Mouse (Mus musculus) heart, adult 9 months (tissue): Measurements from ENCODE around the gene Kmt2e.
"Not testable (repeated sequence)": the region's sequence is repeated elsewhere in the genome, so short reads cannot be mapped to it uniquely, and the experiment has no call there.

ENCODE experiments used
- DNase-seq, 2 experiments: peaks; one replicate each; pipeline ENCODE4 v3.0.0; 2022; ENCODE audit warnings: low spot score in 2 of 2

Gene Kmt2e

DNA sequence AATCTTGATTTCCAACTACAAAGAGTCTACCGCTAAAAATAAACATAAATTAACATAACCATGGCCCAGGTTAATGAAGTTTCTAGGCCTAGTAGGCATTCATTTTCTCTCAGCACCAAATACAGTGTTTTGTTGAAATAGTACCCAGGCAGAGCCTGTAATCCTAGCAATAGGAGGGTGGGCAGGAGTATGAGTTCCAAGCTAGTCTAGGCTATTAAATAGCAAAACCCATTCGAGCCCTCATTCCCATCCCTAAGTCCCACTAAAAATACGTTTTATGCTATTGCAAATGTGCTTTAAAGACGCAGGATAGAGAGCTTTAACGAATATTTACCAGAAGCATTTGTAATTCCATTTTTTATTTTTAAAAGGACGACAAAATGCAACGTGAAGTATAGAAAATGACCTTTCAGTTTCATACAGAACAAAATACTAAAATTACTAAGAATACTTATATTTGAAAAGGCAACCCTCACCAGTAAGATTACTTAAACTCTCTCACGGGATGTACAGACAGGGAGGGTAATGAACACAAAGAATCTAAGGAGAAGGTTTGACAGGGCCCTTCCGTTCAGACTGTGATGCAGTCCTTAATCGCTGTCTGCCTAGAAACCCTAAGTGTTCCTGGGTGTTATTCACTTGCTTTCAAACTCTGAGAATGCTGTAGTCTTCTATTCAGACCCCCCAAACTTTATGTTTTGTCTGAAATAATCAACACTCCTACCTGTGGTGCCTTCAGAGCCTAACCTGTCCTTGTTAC, 2.1 kb upstream of the Kmt2e start:
- no peak for DNase-seq

DNA sequence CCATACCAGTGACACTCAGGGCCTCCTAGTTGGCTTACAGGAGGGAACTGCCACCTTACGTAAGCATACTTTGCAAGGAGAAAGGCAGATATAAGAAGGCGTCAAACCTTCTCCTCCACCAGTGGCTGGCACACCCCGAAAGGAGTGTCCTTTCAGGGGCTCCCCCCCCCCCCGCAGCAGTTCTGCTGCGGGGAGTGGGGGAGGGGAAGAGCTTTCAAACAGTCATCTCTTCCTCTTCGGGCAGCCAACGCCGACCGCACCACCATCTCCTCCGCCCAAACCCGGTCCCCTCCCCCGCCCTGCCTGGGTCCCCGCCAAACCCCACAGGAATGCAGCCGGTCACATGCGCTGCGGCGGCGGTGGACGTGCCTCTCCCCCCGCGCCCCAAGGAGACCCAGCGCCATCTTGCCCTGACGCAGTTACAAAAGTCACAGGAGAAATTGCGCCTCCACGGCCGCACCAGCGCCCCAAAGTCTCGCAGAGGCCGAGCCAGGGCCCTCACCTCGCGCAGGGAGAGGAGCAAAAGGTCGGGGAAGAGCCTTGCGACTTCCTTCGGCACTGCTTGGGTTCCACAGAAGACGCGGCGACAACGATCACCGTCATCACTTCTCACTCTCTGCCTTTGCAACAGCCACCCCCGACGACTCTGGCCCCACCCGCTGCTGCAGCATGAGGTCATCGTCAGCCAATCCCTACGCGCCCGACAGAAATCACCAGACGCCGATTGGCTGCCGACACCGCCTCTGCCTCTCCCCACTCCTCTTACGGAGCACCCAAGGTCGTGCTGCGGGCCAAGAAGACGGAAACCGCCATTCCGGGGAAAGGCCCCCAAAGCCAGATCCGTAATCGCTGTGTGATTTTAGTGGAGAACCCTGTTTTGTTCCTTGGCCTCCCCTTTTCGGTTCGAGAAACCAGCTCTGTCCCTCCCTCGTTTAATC, 1.3 kb upstream of the Kmt2e start:
- DNase-seq, result peak; percentile 99

DNA sequence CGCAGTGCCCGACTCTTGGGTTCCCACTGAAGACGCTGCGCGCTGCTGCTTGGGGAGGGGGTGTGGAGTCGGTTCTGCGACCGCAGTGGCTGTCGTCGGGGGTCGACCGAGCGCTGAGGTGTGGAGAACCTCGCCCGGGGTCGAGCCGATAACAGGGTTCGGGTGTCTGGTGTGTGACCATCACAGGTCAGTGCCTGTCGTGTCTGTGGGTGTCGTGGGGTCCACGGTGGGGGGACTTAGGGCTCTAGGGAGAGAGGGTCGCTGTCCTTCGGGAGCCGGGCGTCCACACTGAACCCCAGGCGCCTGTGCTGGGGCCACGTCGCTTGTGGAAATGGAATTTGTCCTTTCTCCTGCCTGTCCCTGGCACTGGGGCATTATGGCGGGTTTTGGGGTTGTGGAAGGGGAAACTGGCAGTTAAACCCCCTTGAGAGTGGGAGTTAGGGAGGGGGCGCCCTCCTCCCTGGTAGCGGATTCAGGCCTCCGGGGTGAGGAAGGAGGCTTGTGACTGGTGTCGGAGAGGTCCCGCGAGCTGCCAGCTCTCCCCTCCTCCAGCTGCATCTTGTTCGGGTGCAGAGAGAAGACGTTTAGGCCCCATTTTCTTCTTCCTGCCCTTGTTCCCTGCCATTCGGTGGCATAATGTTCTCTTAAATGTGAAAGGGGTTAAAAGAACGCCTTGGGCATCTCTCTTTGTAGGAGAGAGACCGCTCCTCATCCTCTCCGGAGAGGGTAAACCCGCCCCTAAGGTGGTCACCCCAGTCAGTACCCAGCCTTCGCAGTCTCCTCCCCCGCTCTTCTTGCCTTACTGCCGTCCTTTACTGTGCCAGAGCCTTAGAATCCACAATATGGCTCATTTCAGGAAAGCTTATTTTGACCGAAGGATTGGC, 599 bp downstream of the Kmt2e start:
- peak; percentile 76 to 81 for DNase-seq

DNA sequence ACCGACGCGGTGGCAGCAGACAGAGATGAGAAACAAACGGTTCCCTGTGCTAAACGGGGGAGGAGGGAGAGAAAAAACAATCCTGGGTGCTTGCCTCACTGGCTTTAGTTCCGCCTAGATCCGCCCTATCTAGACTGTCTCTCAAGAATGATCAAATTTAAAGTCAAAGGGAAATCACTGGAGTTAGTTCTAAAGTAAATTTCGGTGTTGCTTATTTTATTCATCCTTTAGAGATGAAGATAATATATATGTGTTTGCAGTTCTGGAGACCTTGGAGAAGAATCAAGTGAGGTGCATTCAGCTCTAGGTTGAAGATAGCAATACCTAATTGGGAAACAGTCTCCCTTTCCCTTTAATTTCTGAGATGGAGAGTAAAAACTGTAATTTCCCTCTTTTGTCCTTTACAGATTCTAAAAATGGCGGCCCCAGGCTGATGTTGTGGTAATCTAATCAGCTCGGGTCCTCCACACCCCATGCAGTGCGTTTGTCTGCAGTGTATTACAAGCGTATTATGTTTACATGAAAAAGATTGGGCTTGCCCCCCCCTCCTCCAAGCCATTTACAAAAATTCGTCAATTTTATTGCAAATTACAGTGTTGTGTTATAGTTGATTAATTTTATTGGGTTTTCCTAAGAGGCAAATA, 1.4 kb downstream of the Kmt2e start:
- no peak for DNase-seq

DNA sequence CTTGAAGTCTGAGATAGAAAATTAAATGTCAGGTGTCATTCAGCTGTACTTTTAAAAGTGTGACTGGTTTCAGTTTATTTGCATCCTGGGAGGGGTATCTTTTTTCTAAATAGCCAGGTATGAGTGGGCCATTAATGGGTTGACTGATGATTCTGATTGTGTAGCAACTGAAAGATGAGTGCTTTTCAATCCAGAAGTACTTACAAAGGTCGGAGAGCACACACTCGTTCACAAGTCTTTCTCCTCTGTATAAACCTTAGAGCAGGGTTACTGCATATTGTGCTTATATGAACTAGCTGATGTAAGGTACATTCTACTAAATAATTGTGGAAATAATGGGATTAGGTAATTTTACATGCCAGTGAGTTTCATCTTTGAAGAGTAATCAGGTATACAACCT, 2.5 kb downstream of the Kmt2e start:
- no peak for DNase-seq

DNA sequence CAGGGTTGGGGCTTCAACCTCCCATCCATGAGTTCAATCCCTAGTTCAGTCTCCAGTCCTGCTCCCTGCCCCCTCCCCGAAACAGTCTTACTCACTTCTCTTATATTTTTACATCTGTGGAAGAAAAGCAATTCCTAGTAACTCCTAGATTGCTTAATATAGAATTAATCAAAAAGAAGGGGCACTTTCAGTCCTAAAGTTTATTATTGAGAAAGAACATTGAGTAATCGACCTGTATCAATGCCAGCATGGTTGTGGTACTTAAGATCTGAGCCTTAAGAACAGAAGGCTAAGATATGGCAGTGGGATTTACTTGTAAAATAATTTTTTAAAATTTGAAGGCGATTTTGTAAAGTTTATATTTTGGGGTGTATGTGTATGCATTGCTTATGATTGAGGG, 5.6 kb downstream of the Kmt2e start:
- no peak for DNase-seq

DNA sequence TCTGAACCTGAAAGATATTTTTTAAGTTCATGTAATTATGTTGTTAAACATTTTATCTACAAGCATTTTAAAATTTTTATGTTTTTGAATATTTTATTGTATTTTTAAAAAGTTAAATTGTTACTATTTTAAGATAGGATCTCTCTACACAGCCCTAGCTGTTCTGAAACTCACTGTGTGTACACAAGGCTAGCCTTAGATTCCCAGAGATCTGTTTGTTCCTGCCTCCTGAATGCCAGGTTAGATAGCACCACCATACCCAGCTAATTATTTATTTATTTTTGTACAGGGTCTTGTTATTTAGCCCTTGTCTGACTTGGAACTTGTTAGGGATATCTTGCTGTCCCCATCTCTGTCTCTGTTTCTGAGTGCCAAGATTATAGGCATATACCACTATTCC, 6.3 kb downstream of the Kmt2e start:
- no peak for DNase-seq

DNA sequence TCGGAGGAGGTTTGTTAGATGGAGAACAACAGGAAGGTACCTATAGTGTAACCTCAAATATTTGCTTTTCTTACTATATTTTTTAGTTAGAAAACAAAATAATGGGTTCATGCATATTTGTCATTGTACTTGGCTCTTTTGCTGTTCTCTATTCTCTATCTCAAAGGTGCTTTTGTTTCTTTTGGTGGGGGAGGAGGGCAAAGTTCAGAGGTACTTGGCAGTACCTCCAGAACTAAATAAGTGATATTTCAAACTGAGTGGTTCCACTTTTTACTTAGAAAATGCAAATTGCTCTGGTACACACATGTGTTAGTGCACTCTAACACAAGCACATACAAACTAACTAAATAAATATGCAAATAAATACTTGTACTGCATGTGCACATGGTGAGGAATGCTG, 7.7 kb downstream of the Kmt2e start:
- no peak for DNase-seq

DNA sequence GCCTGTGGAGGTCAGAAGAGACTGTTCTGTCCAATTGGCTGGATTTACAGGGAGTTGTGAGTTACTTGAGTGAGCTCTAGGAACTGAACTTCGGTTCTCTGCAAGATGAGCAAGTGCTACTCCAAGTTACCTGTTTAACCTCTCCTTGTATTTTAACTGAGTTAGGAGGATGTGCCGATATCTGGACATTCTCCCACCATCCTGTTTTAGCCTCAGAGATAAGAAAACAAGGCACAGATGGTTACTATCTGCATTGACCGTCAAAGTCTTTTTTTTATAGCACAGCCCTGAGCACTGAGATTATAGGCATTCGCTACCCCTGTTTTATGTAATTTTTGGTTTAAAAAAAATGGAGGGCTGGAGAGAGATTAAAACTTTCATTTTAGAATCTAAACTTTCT, 10.2 kb downstream of the Kmt2e start:
- no peak for DNase-seq

DNA sequence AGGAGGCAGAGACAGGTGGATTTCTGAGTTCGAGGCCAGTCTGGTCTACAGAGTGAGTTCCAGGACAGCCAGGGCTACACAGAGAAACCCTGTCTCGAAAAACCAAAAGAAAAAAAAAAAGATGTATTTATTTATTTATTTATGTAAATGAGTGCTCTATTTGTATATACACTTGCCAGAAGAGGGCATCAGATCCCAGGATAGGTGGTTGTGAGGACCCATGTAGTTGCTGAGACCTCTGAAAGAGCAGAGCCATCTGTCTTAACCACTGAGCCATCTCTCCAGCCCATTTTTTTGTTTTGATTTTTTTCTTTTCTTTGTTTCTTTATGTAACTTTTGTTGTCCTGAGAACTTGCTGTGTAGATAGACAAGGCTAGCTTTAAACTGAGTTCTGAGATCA, 19.3 kb downstream of the Kmt2e start:
- not testable (repeated sequence) for DNase-seq

DNA sequence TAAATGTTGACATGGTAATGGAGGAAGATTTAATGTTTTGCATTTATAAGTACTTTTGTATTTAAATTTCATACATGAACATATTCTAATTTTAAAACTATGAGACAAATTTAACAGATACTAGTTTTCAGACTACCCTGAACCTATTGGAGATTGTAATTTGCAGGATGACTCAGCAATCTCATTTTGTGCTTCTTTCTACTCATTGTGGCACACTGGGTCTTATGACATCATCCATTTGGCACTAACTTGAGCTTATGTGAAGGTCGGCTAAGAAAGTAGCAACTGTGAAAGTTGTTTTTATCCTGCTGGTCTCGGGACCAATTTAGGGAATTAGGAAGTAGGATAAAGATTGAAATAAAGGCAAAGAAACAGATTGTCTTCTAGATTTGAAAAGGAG, 27.4 kb downstream of the Kmt2e start:
- peak; percentile 24 to 35 for DNase-seq

DNA sequence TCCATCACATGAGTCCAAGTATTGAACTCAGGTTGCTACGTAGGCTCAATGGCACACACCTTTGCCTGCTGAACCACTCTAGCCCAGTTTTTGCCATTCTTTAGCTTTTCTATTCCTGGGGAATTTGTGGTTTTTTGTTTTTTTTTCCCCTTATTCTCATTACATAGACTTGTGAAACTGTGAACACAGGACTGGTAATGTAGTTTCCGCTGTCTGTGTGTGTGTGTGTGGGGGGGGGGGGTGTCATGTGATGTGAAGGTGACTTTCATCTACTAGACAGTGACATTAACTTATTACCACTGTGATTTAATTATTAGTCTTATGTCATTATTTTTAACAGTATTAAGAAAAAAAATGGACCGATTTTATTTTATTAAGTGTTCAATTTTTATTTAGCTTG, 30.0 kb downstream of the Kmt2e start:
- DNase-seq, result no peak

DNA sequence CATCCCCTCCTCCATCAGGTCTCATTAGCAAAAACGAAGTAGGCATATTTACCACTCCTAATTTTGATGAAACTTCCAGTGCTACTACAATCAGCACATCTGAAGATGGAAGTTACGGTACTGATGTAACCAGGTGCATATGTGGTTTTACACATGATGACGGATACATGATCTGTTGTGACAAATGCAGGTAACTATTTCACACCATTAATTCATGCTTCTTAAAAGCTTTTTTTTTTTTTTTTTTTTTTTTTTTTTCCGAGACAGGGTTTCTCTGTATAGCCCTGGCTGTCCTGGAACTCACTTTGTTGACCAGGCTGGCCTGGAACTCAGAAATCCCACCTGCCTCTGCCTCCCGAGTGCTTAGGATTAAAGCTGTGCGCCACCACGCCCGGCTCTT, 30.5 kb downstream of the Kmt2e start:
- DNase-seq, result no peak

DNA sequence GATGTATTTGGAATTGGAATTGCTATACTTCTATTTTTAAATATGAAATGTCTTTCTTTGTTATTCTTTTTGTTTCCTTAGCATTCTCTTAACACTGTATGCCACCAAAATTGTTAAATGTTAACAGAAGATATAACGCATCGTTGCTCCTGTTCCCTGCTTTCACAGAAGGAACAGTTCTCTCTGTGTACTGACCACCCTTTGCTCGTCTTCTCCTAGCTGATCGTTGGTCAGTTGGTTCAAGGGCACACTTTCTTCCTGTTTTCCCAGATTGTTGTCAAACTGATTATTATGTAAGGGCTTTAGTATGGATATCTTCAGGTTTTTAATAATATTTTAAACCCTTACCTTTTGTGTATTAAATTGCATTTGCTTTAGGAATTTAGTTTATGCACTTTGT, 32.3 kb downstream of the Kmt2e start:
- DNase-seq, result no peak

DNA sequence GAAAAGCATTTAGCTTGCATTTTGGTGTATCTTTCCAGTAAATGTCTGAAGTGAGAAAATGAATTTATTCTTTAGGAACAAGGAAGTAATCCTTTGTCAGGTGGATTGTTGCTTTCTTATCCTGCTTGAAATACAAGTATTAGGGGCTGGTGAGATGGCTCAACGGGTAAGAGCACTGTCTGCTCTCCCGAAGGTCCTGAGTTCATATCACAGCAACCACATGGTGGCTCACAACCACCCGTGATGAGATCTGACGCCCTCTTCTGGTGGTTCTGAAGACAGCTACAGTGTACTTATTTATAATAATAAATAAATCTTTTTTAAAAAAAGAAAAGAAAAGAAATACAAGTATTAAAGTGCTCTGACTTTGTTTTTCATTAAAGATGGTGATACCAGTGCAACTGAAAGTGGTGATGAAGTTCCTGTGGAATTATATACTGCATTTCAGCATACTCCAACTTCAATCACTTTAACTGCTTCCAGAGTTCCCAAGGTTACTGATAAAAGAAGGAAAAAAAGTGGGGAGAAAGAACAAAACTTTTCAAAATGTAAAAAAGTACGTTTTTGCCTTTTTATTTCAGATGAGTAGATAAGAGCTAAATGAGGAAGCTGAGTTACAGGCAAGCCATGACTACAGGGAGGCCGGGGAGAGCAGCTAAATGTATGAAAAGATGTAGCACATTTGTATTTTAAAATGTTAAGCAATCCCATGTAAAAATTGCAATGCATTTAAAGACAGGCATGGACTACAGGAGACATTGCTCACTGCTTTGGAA, 39.0 kb downstream of the Kmt2e start:
- no peak for DNase-seq

DNA sequence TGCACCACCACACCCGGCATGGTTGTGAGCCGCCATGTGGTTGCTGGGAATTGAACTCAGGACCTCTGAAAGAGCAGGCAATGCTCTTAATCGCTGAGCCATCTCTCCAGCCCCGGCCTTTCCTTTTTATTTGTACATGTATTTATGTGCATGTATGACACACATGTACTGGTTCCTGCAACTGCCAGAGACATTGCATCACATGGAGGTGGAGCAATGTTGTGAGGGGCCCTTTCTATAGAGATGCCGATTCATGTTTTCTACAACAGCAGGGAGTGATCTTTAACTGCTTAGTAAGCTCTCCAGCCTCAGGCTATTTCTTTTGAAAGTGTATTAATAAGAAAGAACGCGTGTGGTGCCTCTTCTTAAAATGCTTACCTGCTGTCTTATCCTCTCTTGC, 49.6 kb downstream of the Kmt2e start:
- no peak for DNase-seq

DNA sequence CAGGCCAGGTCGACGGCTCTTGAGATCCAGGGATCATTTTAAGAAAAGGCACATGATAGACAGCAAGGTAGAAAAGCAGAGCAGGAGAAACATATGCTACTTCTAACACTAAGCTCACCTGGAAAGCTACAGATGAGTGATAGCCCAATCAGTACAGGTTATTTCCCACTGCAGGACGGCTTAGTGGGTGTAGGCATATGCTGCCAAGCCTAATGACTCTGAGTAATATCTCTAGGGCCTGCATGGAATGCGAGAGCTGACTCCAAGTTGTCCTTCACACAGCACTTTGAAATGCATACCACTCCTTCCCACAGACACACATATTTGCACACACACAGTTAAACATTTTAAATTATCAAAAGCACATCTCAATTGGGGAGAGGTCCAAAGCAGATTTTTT, 55.0 kb downstream of the Kmt2e start:
- no peak for DNase-seq

DNA sequence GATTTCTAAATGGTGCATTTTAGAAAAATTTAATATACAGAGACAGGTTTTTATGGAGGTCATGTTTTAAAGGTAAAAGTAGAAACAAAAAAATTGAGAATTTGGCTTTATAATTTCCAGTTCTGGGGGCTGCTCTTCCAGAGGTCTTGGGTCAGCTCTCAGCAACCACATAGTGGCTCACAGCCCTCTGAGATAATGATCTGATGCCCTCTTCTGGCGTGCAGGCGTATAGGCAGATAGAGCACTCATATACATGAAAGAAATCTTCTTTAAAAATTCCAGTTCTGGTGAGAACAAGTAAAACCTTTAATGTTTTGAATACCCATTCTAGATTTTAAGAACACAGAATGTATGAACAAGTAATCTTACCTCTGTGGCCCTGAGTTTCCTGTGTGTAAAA, 56.6 kb downstream of the Kmt2e start:
- no peak for DNase-seq

DNA sequence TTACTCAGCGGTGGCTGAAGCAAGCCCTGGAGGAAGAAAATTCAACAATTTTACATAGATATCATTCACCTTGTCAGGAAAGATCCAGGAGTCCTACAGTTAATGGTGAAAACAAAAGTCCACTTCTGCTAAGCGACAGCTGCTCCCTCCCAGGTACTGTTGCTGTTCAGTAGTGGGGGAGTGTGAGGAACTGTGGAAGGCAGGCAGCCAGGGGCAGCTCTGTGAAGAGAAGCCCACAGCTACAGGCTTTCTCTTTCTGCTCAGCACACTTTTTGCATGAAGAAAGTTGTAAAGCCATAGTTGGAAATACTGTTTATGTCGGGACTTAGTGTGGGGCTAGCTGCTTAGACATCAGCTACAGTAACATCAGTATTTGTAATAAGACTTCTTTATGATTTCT, 62.2 kb downstream of the Kmt2e start:
- no peak for DNase-seq

DNA sequence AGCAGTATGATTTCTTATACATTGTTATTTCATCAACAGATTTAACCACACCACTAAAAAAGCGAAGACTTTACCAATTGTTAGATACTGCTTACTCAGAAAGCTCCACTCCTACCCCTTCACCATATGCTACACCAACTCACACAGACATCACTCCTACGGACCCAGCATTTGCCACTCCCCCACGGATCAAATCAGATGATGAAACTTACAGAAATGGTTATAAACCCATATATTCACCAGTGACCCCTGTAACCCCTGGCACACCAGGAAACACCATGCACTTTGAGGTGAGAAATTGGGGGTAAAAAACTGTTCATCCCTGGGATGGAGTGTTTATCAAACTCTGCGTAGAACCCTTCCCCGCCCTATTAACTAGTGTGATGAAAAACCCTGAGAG, 62.7 kb downstream of the Kmt2e start:
- no peak for DNase-seq

DNA sequence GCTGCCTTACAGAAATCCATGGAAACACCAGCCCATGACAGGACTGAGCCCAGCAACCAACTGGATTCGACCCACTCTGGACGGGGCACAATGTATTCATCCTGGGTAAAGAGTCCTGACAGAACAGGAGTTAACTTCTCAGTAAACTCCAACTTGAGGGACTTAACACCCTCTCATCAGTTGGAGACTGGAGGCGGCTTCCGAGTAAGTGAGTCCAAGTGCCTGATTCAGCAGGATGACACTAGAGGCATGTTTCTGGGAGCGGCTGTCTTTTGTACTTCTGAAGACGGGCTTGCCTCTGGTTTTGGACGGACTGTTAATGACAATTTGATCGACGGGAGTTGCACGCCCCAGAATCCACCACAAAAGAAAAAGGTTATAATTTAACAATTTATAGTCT, 63.7 kb downstream of the Kmt2e start:
- DNase-seq, result no peak
